Mouse (Mus musculus): ENCODE results near the gene Creb5.

The Creb5 gene

GRCm38 (mm10) chr6:53491331-53491730 is 204.3 kb downstream of the Creb5 start:
- no peak for DNase-seq (ENCODE audit: low read depth, low spot score)

- DNase-seq (ENCODE audit: low read depth, low spot score) = no peak
Observed at GRCm38 (mm10) chr6:53493864-53494263, 206.8 kb downstream of the Creb5 start.

- DNase-seq (ENCODE audit: low read depth, low spot score) = no peak
Observed at GRCm38 (mm10) chr6:53495667-53496066, 208.6 kb downstream of the Creb5 start.

GRCm38 (mm10) chr6:53496325-53496753 is 209.3 kb downstream of the Creb5 start:
- DNase-seq (ENCODE audit: low read depth, low spot score) = peak; percentile 68

- no peak for DNase-seq (ENCODE audit: low read depth, low spot score)
Observed at GRCm38 (mm10) chr6:53497904-53498536, 210.9 kb downstream of the Creb5 start.

GRCm38 (mm10) chr6:53499621-53500295 is 212.7 kb downstream of the Creb5 start:
- DNase-seq (ENCODE audit: low read depth, low spot score) = no peak

GRCm38 (mm10) chr6:53501236-53501635 is 214.2 kb downstream of the Creb5 start:
- DNase-seq (ENCODE audit: low read depth, low spot score) = no peak

GRCm38 (mm10) chr6:53506947-53507564 is 220.0 kb downstream of the Creb5 start:
- no peak for DNase-seq (ENCODE audit: low read depth, low spot score)

- DNase-seq (ENCODE audit: low read depth, low spot score) = no peak
Observed at GRCm38 (mm10) chr6:53508847-53509494, 221.9 kb downstream of the Creb5 start.

GRCm38 (mm10) chr6:53510005-53510404 is 222.9 kb downstream of the Creb5 start:
- no peak for DNase-seq (ENCODE audit: low read depth, low spot score)

- no peak for DNase-seq (ENCODE audit: low read depth, low spot score)
Observed at GRCm38 (mm10) chr6:53512226-53512625, 225.2 kb downstream of the Creb5 start.

- DNase-seq (ENCODE audit: low read depth, low spot score) = no peak
Observed at GRCm38 (mm10) chr6:53513380-53513779, 226.3 kb downstream of the Creb5 start.

- no peak for DNase-seq (ENCODE audit: low read depth, low spot score)
Observed at GRCm38 (mm10) chr6:53514862-53515261, 227.8 kb downstream of the Creb5 start.

- DNase-seq (ENCODE audit: low read depth, low spot score) = no peak
Observed at GRCm38 (mm10) chr6:53515611-53516010, 228.5 kb downstream of the Creb5 start.

- peak; percentile 48 for DNase-seq (ENCODE audit: low read depth, low spot score)
Observed at GRCm38 (mm10) chr6:53517371-53517945, 230.4 kb downstream of the Creb5 start.

- no peak for DNase-seq (ENCODE audit: low read depth, low spot score)
Observed at GRCm38 (mm10) chr6:53523743-53524497, 236.8 kb downstream of the Creb5 start.

- DNase-seq (ENCODE audit: low read depth, low spot score) = peak; percentile 48
Observed at GRCm38 (mm10) chr6:53526460-53526859, 239.4 kb downstream of the Creb5 start.

- no peak for DNase-seq (ENCODE audit: low read depth, low spot score)
Observed at GRCm38 (mm10) chr6:53530742-53531141, 243.7 kb downstream of the Creb5 start.

- DNase-seq (ENCODE audit: low read depth, low spot score) = no peak
Observed at GRCm38 (mm10) chr6:53531461-53531860, 244.4 kb downstream of the Creb5 start.

GRCm38 (mm10) chr6:53537530-53537929 is 250.5 kb downstream of the Creb5 start:
- DNase-seq (ENCODE audit: low read depth, low spot score) = no peak

GRCm38 (mm10) chr6:53541798-53542197 is 254.7 kb downstream of the Creb5 start:
- no peak for DNase-seq (ENCODE audit: low read depth, low spot score)

Data from ZHBTc4 (cell line).